Mouse (Mus musculus) neural tube, embryonic 11.5 days (tissue): Measurements from ENCODE around the gene Prr19. TPM values are rescaled to one million over a fixed set of nuclear protein-coding genes. Genes with fewer than 3 reads are reported as not detected.
"Not testable (repeated sequence)": the region's sequence is repeated elsewhere in the genome, so short reads cannot be mapped to it uniquely, and the experiment has no call there.

ENCODE experiments used
- ATAC-seq: fragments of 200-750 bp; cut with Nextera tagmentation; 2 replicates; pipeline ENCODE4 v1.8.0; 2017; ENCODE audit warnings: moderate number of reproducible peaks, mild to moderate bottlenecking, moderate TSS enrichment, moderate library complexity; ENCODE audit not compliant: insufficient read depth, low FRiP score, low TSS enrichment
- DNase-seq: peaks from one replicate; pipeline ENCODE4 v3.0.0-alpha.2; 2015; ENCODE audit warnings: low spot score
- H3K27ac ChIP-seq: fragments of 300-500 bp; sonication (generic); 2 replicates; pipeline ENCODE4 v1.5.1; 2014; ENCODE audit warnings: low read depth, mild to moderate bottlenecking, low read length
- H3K27me3 ChIP-seq: fragments of 300-500 bp; sonication (generic); 2 replicates; pipeline ENCODE4 v1.6.1; 2014; ENCODE audit warnings: mild to moderate bottlenecking, low read length, mixed read lengths; ENCODE audit not compliant: control insufficient read depth, insufficient read depth
- H3K36me3 ChIP-seq: fragments of 300-500 bp; sonication (generic); 2 replicates; pipeline ENCODE4 v1.6.1; 2014; ENCODE audit warnings: mild to moderate bottlenecking, low read length, moderate library complexity, mixed read lengths; ENCODE audit not compliant: control insufficient read depth, insufficient read depth
- H3K4me1 ChIP-seq: fragments of 300-500 bp; sonication (generic); 2 replicates; pipeline ENCODE4 v1.6.1; 2014; ENCODE audit warnings: low read length, mixed read lengths; ENCODE audit not compliant: control insufficient read depth, insufficient read depth
- H3K4me2 ChIP-seq: fragments of 300-500 bp; sonication (generic); 2 replicates; pipeline ENCODE4 v1.6.1; 2014; ENCODE audit warnings: low read depth, mild to moderate bottlenecking, moderate library complexity
- H3K4me3 ChIP-seq: fragments of 300-500 bp; sonication (generic); 2 replicates; pipeline ENCODE4 v1.5.1; 2014; ENCODE audit warnings: low read depth, low read length
- H3K9ac ChIP-seq: fragments of 300-500 bp; sonication (generic); 2 replicates; pipeline ENCODE4 v1.6.1; 2014; ENCODE audit warnings: mild to moderate bottlenecking, low read length
- H3K9me3 ChIP-seq: fragments of 300-500 bp; sonication (generic); 2 replicates; pipeline ENCODE4 v1.6.1; 2016; ENCODE audit warnings: low read length; ENCODE audit not compliant: control insufficient read depth
- WGBS: fragments of 180-500 bp; shearing (Covaris S2); extraction: QIAGEN DNeasy Blood & Tissue Kit; methylation state at CpG from one replicate; pipeline ENCODE4 v1.1.7; 2014; 5-methylcytosine and 5-hydroxymethylcytosine counted together
- polyA plus RNA-seq: library from polyadenylated mRNA; unstranded; fragments of >200 nt; fragmentation: Nextera tagmentation; extraction: Ambion mirVana; gene quantifications from 2 replicates; pipeline ENCODE4 v1.2.1, GENCODE M21; 2014

Prr19 gene
- polyA plus RNA-seq, 1 experiment from 2014 or later = 1.0 TPM

- Histone ChIP-seq H3K4me1 (peaks cover 9% of the 10 kb centered on the region; the same call in 1 of the 2 replicates), H3K9ac (no peak overlapping the region), H3K27ac (no peak overlapping the region), H3K27me3 (no peaks in the 10 kb centered on the region), H3K4me2 (no peak overlapping the region), H3K9me3 (no peaks in the 10 kb centered on the region), H3K36me3 (no peaks in the 10 kb centered on the region; the same call in 1 of the 2 replicates), H3K4me3 (no peak overlapping the region)
- WGBS = 89% methylated on average over 2 of the region's 2 CpGs
- DNase-seq (no peak), ATAC-seq (no peak)
These were observed 22.0 kb downstream of the Prr19 start for GRCm38 (mm10) chr7:25323219-25323618.

GRCm38 (mm10) chr7:25325431-25325830 is 24.2 kb downstream of the Prr19 start:
- not testable (repeated sequence) for H3K27ac ChIP-seq, ATAC-seq, H3K36me3 ChIP-seq, H3K4me3 ChIP-seq, DNase-seq, H3K9me3 ChIP-seq, H3K27me3 ChIP-seq, H3K4me1 ChIP-seq, H3K4me2 ChIP-seq, H3K9ac ChIP-seq
- WGBS = 92% methylated on average over 5 of the region's 6 CpGs

GRCm38 (mm10) chr7:25326233-25326632 is 25.0 kb downstream of the Prr19 start:
- whole genome bisulfite sequencing = 89% methylated on average over 8 of the region's 8 CpGs
- Histone ChIP-seq H3K9ac (no peak overlapping the region), H3K27ac (no peak overlapping the region), H3K27me3 (no peaks in the 10 kb centered on the region), H3K36me3 (peaks cover 9% of the 10 kb centered on the region), H3K4me2 (no peak overlapping the region), H3K4me3 (no peak overlapping the region), H3K4me1 (peaks cover 7% of the 10 kb centered on the region; the same call in 1 of the 2 replicates), H3K9me3 (no peaks in the 10 kb centered on the region)
- DNase-seq = no peak
- ATAC-seq = no peak

- H3K4me3 ChIP-seq = no peak overlapping the region
- H3K4me2 ChIP-seq = no peak overlapping the region
- H3K27me3 ChIP-seq = no peaks in the 10 kb centered on the region
- peaks cover 20% of the 10 kb centered on the region for H3K36me3 ChIP-seq
- no peaks in the 10 kb centered on the region for H3K4me1 ChIP-seq
- DNase-seq (peak; percentile 80), ATAC-seq (peak; percentile 48; the same call in 1 of the 2 replicates)
- 41% methylated on average over 16 of the region's 16 CpGs for WGBS
- no peaks in the 10 kb centered on the region for H3K9me3 ChIP-seq
- H3K9ac ChIP-seq = no peak overlapping the region
- H3K27ac ChIP-seq = no peak overlapping the region
These were observed 32.5 kb downstream of the Prr19 start for GRCm38 (mm10) chr7:25333596-25334307.

- H3K27me3 ChIP-seq = no peaks in the 10 kb centered on the region
- H3K4me1 ChIP-seq = no peaks in the 10 kb centered on the region
- no peak overlapping the region for H3K4me2 ChIP-seq
- DNase-seq (no peak), ATAC-seq (no peak)
- H3K4me3 ChIP-seq = no peak overlapping the region
- H3K9ac ChIP-seq = no peak overlapping the region
- peaks cover 20% of the 10 kb centered on the region for H3K36me3 ChIP-seq
- no peaks in the 10 kb centered on the region for H3K9me3 ChIP-seq
- H3K27ac ChIP-seq = no peak overlapping the region
- 86% methylated on average over 12 of the region's 12 CpGs for WGBS
These were observed 33.3 kb downstream of the Prr19 start for GRCm38 (mm10) chr7:25334472-25334871.

- WGBS = 92% methylated on average over 9 of the region's 9 CpGs
- Histone ChIP-seq H3K27ac (no peak overlapping the region), H3K9me3 (no peaks in the 10 kb centered on the region), H3K36me3 (peaks cover 15% of the 10 kb centered on the region), H3K4me2 (no peak overlapping the region), H3K27me3 (no peaks in the 10 kb centered on the region), H3K4me1 (no peaks in the 10 kb centered on the region), H3K4me3 (no peak overlapping the region), H3K9ac (no peak overlapping the region)
- ATAC-seq = no peak
- DNase-seq = no peak
These were observed 38.1 kb downstream of the Prr19 start for GRCm38 (mm10) chr7:25339329-25339728.

GRCm38 (mm10) chr7:25341000-25341784 is 40.0 kb downstream of the Prr19 start:
- Histone ChIP-seq H3K27me3 (no peaks in the 10 kb centered on the region), H3K4me2 (no peak overlapping the region), H3K36me3 (peaks cover 13% of the 10 kb centered on the region), H3K4me1 (no peaks in the 10 kb centered on the region), H3K4me3 (no peak overlapping the region), H3K9ac (no peak overlapping the region), H3K27ac (no peak overlapping the region), H3K9me3 (no peaks in the 10 kb centered on the region)
- WGBS = 83% methylated on average over 20 of the region's 20 CpGs
- no peak for DNase-seq
- no peak for ATAC-seq

GRCm38 (mm10) chr7:25348861-25349260 is 47.6 kb downstream of the Prr19 start:
- Histone ChIP-seq H3K36me3 (peaks cover 13% of the 10 kb centered on the region), H3K4me2 (no peak overlapping the region), H3K9ac (no peak overlapping the region), H3K27me3 (no peaks in the 10 kb centered on the region), H3K4me3 (no peak overlapping the region), H3K4me1 (no peaks in the 10 kb centered on the region), H3K27ac (no peak overlapping the region), H3K9me3 (no peaks in the 10 kb centered on the region)
- no peak for DNase-seq
- ATAC-seq = no peak
- WGBS = 83% methylated on average over 8 of the region's 8 CpGs
